Mouse (Mus musculus): Measurements from ENCODE around the gene Nrgn. TPM values are rescaled to one million over a fixed set of nuclear protein-coding genes. Genes with fewer than 3 reads are reported as not detected.

Nrgn gene
- polyA plus RNA-seq, 1 experiment from 2014 or later: 1.9 TPM

DNA sequence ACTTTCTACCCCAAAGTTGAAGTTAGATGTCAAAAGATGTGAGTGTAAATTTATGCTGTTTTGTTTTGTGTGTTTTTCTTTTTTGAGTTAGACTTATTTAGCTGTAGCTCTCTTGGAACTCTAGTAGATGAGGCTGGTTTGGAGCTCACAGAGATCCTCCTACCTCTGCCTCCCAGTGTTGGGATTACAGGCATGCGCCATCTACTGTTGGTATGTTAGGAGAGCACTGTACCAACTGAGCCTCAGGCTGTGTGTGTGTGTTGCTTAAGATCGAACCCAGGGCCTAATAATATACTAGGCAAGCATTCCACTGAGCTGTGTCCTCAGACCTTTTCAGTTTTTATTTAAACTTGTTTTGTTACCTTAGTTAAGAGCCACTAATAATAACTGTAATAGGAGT, 40.6 kb downstream of the Nrgn start:
- Histone ChIP-seq H3K4me3 (ENCODE audit: low read depth, low read length) (no peak overlapping the region), H3K27ac (ENCODE audit: low read depth, low read length) (no peak overlapping the region), H3K4me1 (replicated peaks; ENCODE audit: control insufficient read depth, insufficient read depth, low read length) (no peaks in the 10 kb centered on the region), H3K9me3 (ENCODE audit: control insufficient read depth) (no peaks in the 10 kb centered on the region), H3K4me2 (replicated peaks; ENCODE audit: low read depth) (no peak overlapping the region), H3K36me3 (ENCODE audit: control insufficient read depth, insufficient read depth) (no peaks in the 10 kb centered on the region), H3K9ac (ENCODE audit: low read depth, low read length) (no peak overlapping the region), H3K27me3 (replicated peaks; ENCODE audit: control insufficient read depth, insufficient read depth, low read length) (no peaks in the 10 kb centered on the region)
- WGBS: 94% methylated on average over 2 of the region's 2 CpGs
- peak; percentile 50 for TF ChIP-seq CTCF (IDR thresholded peaks at IDR 0.05; ENCODE audit: low read depth)
- no peak for ATAC-seq

DNA sequence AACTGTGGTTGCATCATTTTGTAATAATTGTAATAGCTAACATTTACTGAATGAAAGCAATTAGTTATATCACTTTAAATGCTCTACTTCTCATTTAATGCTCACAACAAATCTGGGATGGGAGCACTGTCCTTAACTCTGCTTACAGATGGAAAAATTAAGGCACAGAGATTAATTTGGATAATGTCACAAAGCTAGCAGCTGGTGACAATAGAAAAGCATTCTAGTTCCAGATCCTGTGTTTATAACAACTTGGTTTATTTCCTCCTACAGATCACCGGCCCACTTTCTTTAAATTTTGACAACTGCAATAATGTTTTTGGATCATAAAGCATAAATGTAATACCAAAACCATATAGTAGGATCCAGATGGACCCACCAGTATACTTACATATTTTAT, 46.7 kb downstream of the Nrgn start:
- no peaks in the 10 kb centered on the region for H3K27me3 ChIP-seq (replicated peaks; ENCODE audit: control insufficient read depth, insufficient read depth, low read length)
- no peak overlapping the region for H3K9ac ChIP-seq (ENCODE audit: low read depth, low read length)
- H3K36me3 ChIP-seq (ENCODE audit: control insufficient read depth, insufficient read depth): no peaks in the 10 kb centered on the region
- no peaks in the 10 kb centered on the region for H3K9me3 ChIP-seq (ENCODE audit: control insufficient read depth)
- H3K4me1 ChIP-seq (replicated peaks; ENCODE audit: control insufficient read depth, insufficient read depth, low read length): no peaks in the 10 kb centered on the region
- WGBS: 56% methylated on average over 1 of the region's 1 CpGs
- no peak overlapping the region for H3K27ac ChIP-seq (ENCODE audit: low read depth, low read length)
- no peak for ATAC-seq
- H3K4me2 ChIP-seq (replicated peaks; ENCODE audit: low read depth): no peak overlapping the region
- H3K4me3 ChIP-seq (ENCODE audit: low read depth, low read length): no peak overlapping the region
- no peak for TF ChIP-seq CTCF (IDR thresholded peaks at IDR 0.05; ENCODE audit: low read depth)

DNA sequence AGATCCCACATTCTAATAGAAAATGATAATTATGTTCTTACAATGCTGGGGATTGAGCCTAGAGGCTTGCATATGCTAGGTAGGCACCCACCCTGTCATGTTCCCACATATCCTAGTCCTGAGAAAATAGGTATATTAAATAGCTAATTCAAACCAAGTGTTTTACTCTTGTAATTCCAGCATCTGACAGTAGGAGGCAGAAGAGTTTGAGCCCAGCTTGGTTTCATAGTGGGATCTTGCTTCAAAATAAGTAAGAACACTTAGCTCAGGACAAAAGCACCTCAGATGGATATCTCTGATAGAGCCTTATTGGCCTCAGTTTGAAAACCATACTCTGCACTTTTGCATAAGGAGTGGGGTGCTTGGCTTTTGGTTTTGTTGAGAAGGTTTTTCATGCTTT, 48.4 kb downstream of the Nrgn start:
- H3K9me3 ChIP-seq (ENCODE audit: control insufficient read depth): no peaks in the 10 kb centered on the region
- no peak overlapping the region for H3K4me3 ChIP-seq (ENCODE audit: low read depth, low read length)
- H3K36me3 ChIP-seq (ENCODE audit: control insufficient read depth, insufficient read depth): no peaks in the 10 kb centered on the region
- no peak overlapping the region for H3K9ac ChIP-seq (ENCODE audit: low read depth, low read length)
- H3K27me3 ChIP-seq (replicated peaks; ENCODE audit: control insufficient read depth, insufficient read depth, low read length): no peaks in the 10 kb centered on the region
- H3K4me1 ChIP-seq (replicated peaks; ENCODE audit: control insufficient read depth, insufficient read depth, low read length): no peaks in the 10 kb centered on the region
- no peak overlapping the region for H3K27ac ChIP-seq (ENCODE audit: low read depth, low read length)
- no peak for ATAC-seq
- peak; percentile 34; the same call in 1 of the 2 replicates for TF ChIP-seq CTCF (IDR thresholded peaks at IDR 0.05; ENCODE audit: low read depth)
- H3K4me2 ChIP-seq (replicated peaks; ENCODE audit: low read depth): no peak overlapping the region

DNA sequence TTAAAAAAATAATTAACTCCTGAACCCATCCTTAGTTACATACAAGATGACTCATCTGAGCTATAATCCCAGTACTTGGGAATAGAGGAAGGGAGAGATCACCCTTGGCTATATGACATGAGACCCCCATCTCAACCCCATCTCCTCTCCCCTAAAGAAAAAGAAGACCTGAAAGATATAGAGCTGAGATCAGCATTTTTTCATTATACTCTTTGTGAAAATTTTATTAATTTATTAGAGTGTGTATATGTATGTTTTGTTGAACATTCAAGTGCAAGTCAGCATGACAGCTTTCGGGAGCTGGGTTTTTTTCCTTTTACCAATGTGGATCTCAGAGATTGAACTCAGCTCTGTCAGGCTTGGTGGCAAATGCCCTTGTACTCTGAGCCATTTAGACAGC, 51.5 kb downstream of the Nrgn start:
- Histone ChIP-seq H3K4me2 (replicated peaks; ENCODE audit: low read depth) (no peak overlapping the region), H3K9me3 (ENCODE audit: control insufficient read depth) (no peaks in the 10 kb centered on the region), H3K27me3 (replicated peaks; ENCODE audit: control insufficient read depth, insufficient read depth, low read length) (no peaks in the 10 kb centered on the region), H3K4me1 (replicated peaks; ENCODE audit: control insufficient read depth, insufficient read depth, low read length) (0 out of 2 replicates have a peak, but pooled peaks cover 4% of the 10 kb centered on the region), H3K4me3 (ENCODE audit: low read depth, low read length) (no peak overlapping the region), H3K36me3 (ENCODE audit: control insufficient read depth, insufficient read depth) (no peaks in the 10 kb centered on the region), H3K9ac (ENCODE audit: low read depth, low read length) (no peak overlapping the region), H3K27ac (ENCODE audit: low read depth, low read length) (no peak overlapping the region)
- WGBS: 100% methylated on average over 1 of the region's 1 CpGs
- no peak for ATAC-seq
- no peak for TF ChIP-seq CTCF (IDR thresholded peaks at IDR 0.05; ENCODE audit: low read depth)

DNA sequence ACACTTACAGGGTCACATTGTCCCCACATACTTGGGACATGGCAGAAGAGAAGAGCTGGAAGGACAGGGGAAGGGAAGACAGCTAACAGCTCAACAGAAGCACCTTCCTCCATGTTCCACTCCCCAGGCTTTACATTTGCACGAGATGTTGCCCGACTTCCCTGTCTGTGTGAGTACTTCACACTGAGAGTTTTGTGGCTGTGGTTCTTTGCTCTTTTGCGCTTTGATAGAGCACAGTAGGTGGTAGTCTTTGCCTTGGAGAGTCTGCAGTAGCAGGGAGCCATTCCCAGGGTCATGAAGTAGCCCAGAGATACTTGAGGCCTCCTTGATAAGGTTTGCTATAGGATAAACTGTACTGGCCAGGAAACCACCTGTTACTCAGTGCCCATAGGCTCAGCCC, 52.5 kb downstream of the Nrgn start:
- no peaks in the 10 kb centered on the region for H3K36me3 ChIP-seq (ENCODE audit: control insufficient read depth, insufficient read depth)
- 81% methylated on average over 3 of the region's 3 CpGs for WGBS
- H3K9me3 ChIP-seq (ENCODE audit: control insufficient read depth): no peaks in the 10 kb centered on the region
- no peak for ATAC-seq
- TF ChIP-seq CTCF (IDR thresholded peaks at IDR 0.05; ENCODE audit: low read depth): no peak
- H3K27me3 ChIP-seq (replicated peaks; ENCODE audit: control insufficient read depth, insufficient read depth, low read length): no peaks in the 10 kb centered on the region
- H3K9ac ChIP-seq (ENCODE audit: low read depth, low read length): no peak overlapping the region
- no peak overlapping the region for H3K4me2 ChIP-seq (replicated peaks; ENCODE audit: low read depth)
- H3K4me3 ChIP-seq (ENCODE audit: low read depth, low read length): no peak overlapping the region
- H3K27ac ChIP-seq (ENCODE audit: low read depth, low read length): no peak overlapping the region
- H3K4me1 ChIP-seq (replicated peaks; ENCODE audit: control insufficient read depth, insufficient read depth, low read length): 0 out of 2 replicates have a peak, but pooled peaks cover 4% of the 10 kb centered on the region

DNA sequence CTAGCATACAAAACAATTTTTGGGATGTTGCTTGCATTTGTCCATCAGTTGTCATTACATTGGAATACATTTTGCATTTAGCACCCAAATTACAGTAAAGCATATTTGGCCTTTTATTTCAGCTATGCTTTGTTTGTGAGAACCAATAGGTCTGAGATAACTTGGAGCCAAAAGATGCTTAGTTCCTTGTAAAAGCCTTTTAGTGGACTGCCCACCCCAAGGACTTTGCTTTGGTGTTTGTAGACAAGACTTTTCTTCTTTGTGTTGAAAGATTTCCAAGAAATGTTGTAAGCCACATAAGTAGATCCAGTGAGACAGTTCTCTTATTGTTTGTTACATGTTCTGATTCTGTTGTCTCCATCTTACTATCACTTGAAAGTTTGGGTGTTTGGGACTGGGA, 56.4 kb downstream of the Nrgn start:
- H3K27ac ChIP-seq (ENCODE audit: low read depth, low read length): no peak overlapping the region

DNA sequence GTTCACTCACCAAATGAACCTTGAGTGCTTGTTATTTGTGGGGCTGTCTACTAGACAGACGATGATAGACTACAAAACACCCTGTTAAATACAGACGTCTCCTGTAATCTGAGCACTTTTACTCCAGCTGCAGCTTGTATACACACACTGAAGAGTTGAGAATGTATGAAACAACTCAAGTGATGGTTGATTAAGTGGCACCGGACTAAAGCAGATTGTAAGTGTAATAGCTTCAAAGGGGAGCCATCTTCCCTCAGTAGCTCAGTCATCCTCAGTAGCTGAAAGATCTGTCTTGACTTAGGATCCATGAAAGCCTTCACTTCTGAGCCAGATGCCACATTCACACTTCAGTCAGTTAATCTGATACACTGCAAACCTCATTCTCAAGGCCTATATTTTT, 56.9 kb downstream of the Nrgn start:
- WGBS: 66% methylated on average over 3 of the region's 3 CpGs
- ATAC-seq: no peak

More for the DNA sequence above, 56.4 kb downstream of the Nrgn start:
- Histone ChIP-seq H3K27me3 (replicated peaks; ENCODE audit: control insufficient read depth, insufficient read depth, low read length) (no peaks in the 10 kb centered on the region), H3K9me3 (ENCODE audit: control insufficient read depth) (no peaks in the 10 kb centered on the region), H3K4me2 (replicated peaks; ENCODE audit: low read depth) (no peak overlapping the region), H3K4me1 (replicated peaks; ENCODE audit: control insufficient read depth, insufficient read depth, low read length) (0 out of 2 replicates have a peak, but pooled peaks cover 4% of the 10 kb centered on the region), H3K4me3 (ENCODE audit: low read depth, low read length) (no peak overlapping the region), H3K36me3 (ENCODE audit: control insufficient read depth, insufficient read depth) (no peaks in the 10 kb centered on the region), H3K9ac (ENCODE audit: low read depth, low read length) (no peak overlapping the region)
- no peak for TF ChIP-seq CTCF (IDR thresholded peaks at IDR 0.05; ENCODE audit: low read depth)
- ATAC-seq: no peak

More for the DNA sequence above, 56.9 kb downstream of the Nrgn start:
- no peaks in the 10 kb centered on the region for H3K36me3 ChIP-seq (ENCODE audit: control insufficient read depth, insufficient read depth)
- H3K9me3 ChIP-seq (ENCODE audit: control insufficient read depth): no peaks in the 10 kb centered on the region
- no peak overlapping the region for H3K27ac ChIP-seq (ENCODE audit: low read depth, low read length)
- H3K9ac ChIP-seq (ENCODE audit: low read depth, low read length): no peak overlapping the region
- H3K4me2 ChIP-seq (replicated peaks; ENCODE audit: low read depth): no peak overlapping the region
- no peak overlapping the region for H3K4me3 ChIP-seq (ENCODE audit: low read depth, low read length)
- H3K4me1 ChIP-seq (replicated peaks; ENCODE audit: control insufficient read depth, insufficient read depth, low read length): 0 out of 2 replicates have a peak, but pooled peaks cover 4% of the 10 kb centered on the region
- TF ChIP-seq CTCF (IDR thresholded peaks at IDR 0.05; ENCODE audit: low read depth): no peak
- H3K27me3 ChIP-seq (replicated peaks; ENCODE audit: control insufficient read depth, insufficient read depth, low read length): no peaks in the 10 kb centered on the region

Other genes starting within 250 kb of the Nrgn start
- 1.8 and 1.9 TPM in 2 replicates for gene Ccdc15, start 204.5 kb downstream of the Nrgn start, polyA plus RNA-seq (2015; fragmentation: Nextera tagmentation; extraction: Ambion mirVana)
- gene Hepacam, start 185.6 kb downstream of the Nrgn start, polyA plus RNA-seq (2015; fragmentation: Nextera tagmentation; extraction: Ambion mirVana): 0.18 and 0.38 TPM in 2 replicates
- gene Robo4, start 151.0 kb downstream of the Nrgn start, polyA plus RNA-seq (2015; fragmentation: Nextera tagmentation; extraction: Ambion mirVana): 6.6 and 7.1 TPM in 2 replicates
- gene Robo3, start 119.7 kb downstream of the Nrgn start, polyA plus RNA-seq (2015; fragmentation: Nextera tagmentation; extraction: Ambion mirVana): 0.07 TPM in 1 of 2 replicates, not detected in the other
- 7.4 and 8.8 TPM in 2 replicates for gene Msantd2, start 63.6 kb downstream of the Nrgn start, polyA plus RNA-seq (2015; fragmentation: Nextera tagmentation; extraction: Ambion mirVana)
- gene Esam, start 24.8 kb downstream of the Nrgn start, polyA plus RNA-seq (2015; fragmentation: Nextera tagmentation; extraction: Ambion mirVana): 27.5 and 28.6 TPM in 2 replicates
- 6.1 and 10.3 TPM in 2 replicates for gene Vsig2, start 13.6 kb downstream of the Nrgn start, polyA plus RNA-seq (2015; fragmentation: Nextera tagmentation; extraction: Ambion mirVana)
- 15.0 and 22.1 TPM in 2 replicates for gene Siae, start 2.8 kb upstream of the Nrgn start, polyA plus RNA-seq (2015; fragmentation: Nextera tagmentation; extraction: Ambion mirVana)
- 3.8 and 4.3 TPM in 2 replicates for gene Spa17, start 60.8 kb upstream of the Nrgn start, polyA plus RNA-seq (2015; fragmentation: Nextera tagmentation; extraction: Ambion mirVana)
- 261 and 265 TPM in 2 replicates for gene Tbrg1, start 104.4 kb upstream of the Nrgn start, polyA plus RNA-seq (2015; fragmentation: Nextera tagmentation; extraction: Ambion mirVana)
- gene Panx3, start 116.3 kb upstream of the Nrgn start, polyA plus RNA-seq (2015; fragmentation: Nextera tagmentation; extraction: Ambion mirVana): not detected in 2 replicates
- not detected in 2 replicates for gene Olfr160, start 163.3 kb upstream of the Nrgn start, polyA plus RNA-seq (2015; fragmentation: Nextera tagmentation; extraction: Ambion mirVana)
- gene Olfr874, start 192.2 kb upstream of the Nrgn start, polyA plus RNA-seq (2015; fragmentation: Nextera tagmentation; extraction: Ambion mirVana): not detected in 2 replicates
- gene Olfr875, start 219.0 kb upstream of the Nrgn start, polyA plus RNA-seq (2015; fragmentation: Nextera tagmentation; extraction: Ambion mirVana): not detected in 2 replicates